Mouse (Mus musculus) olfactory bulb, adult 2 months (tissue): ENCODE data around the gene Wdr35.

Source experiments
- CTCF ChIP-seq: fragments of 200-500 bp; IDR thresholded peaks from 2 replicates; pipeline ENCODE4 v1.5.1; 2012; ENCODE audit warnings: low read depth, mild to moderate bottlenecking, low read length, moderate library complexity; ENCODE audit not compliant: insufficient read depth
- POLR2A ChIP-seq: fragments of 200-500 bp; IDR thresholded peaks from 2 replicates; pipeline ENCODE4 v1.6.1; 2012; ENCODE audit warnings: mild to moderate bottlenecking, low read depth, low read length, moderate library complexity; ENCODE audit not compliant: insufficient read depth

- TF ChIP-seq CTCF (no peak), POLR2A (no peak)
Measured at GRCm38 (mm10) chr12:9059502-9059901, 85.8 kb downstream of the Wdr35 start.
